8 mouse cellular contexts compared by ENCODE assay signal in the genomic region with DNA sequence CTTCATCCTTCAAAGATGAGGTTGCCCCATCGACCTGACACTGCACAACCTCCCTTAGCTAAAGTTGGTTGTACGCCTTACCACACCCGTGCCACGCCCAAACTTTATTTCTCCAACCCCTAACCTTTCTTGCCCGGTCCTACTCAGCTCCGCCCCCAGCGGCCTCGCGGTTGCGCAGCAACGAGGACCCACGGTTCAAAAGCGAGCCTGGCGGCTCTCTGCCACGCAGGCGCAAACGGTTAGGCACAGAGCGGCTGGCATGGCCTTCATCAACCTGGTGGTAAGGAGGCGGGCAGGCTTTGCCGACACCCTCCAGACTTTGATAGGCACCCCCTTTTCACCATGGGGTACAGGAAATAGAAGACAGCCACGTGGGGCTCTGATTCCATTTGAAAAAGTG. TPM values are rescaled to one million over a fixed set of nuclear protein-coding genes. Genes with fewer than 3 reads are reported as not detected.
DNase-seq lines count a peak whose midpoint lies in the region; ATAC-seq and TF ChIP-seq lines count a peak whose summit lies in the region.

A gene (plus strand): TSS at position 209 of the 400 bp plus-strand sequence.

- ATAC-seq in cerebellum, adult (ENCODE audit: insufficient number of reproducible peaks, low FRiP score, low TSS enrichment): no peak
- ATAC-seq in activated CD4-positive, CD25-positive, alpha-beta regulatory T cell, adult 4 months: peak; percentile 72
- peak; percentile 77 for ATAC-seq in intestine, embryonic 15.5 days
- ATAC-seq in limb, embryonic 13.5 days (ENCODE audit: low FRiP score, low read depth): 0 out of 2 replicates have a peak, but pooled peaks have one; percentile 35
- ATAC-seq in midbrain, embryonic 16.5 days: peak; percentile 61; the same call in 1 of the 2 replicates
- ATAC-seq in stomach, postnatal 0 days (ENCODE audit: low FRiP score, low TSS enrichment): peak; percentile 40; the same call in 1 of the 2 replicates

- 34% methylated on average over 21 of the region's 21 CpGs for WGBS in forebrain, embryonic 10.5 days
- WGBS in intestine, embryonic 15.5 days: 19% methylated on average over 21 of the region's 21 CpGs
- 23% methylated on average over 21 of the region's 21 CpGs for WGBS in limb, embryonic 13.5 days
- WGBS in midbrain, embryonic 16.5 days: 38% methylated on average over 21 of the region's 21 CpGs
- WGBS in stomach, postnatal 0 days: 24% methylated on average over 21 of the region's 21 CpGs

- no peaks in the 10 kb centered on the region for H3K9me3 ChIP-seq in forebrain, embryonic 10.5 days
- H3K9me3 ChIP-seq in intestine, embryonic 15.5 days: no peaks in the 10 kb centered on the region
- H3K9me3 ChIP-seq in limb, embryonic 13.5 days: no peaks in the 10 kb centered on the region
- H3K9me3 ChIP-seq in midbrain, embryonic 16.5 days (replicated peaks; ENCODE audit: control insufficient read depth, low read length, poor library complexity, severe bottlenecking): no peaks in the 10 kb centered on the region
- no peaks in the 10 kb centered on the region for H3K9me3 ChIP-seq in stomach, postnatal 0 days (ENCODE audit: control insufficient read depth, low read length)

- peak; percentile 14 for DNase-seq in cerebellum, adult 11-12 months
- peak; percentile 36 for DNase-seq in forebrain, embryonic 10.5 days (ENCODE audit: extremely low spot score, low spot score)
- peak; percentile 36 for DNase-seq in stomach, postnatal 0 days (ENCODE audit: low spot score)

- H3K4me3 ChIP-seq in forebrain, embryonic 10.5 days: no peak within 1 kb of the TSS
- peak within 1 kb of the TSS; percentile 14 for H3K4me3 ChIP-seq in intestine, embryonic 15.5 days (replicated peaks)
- H3K4me3 ChIP-seq in limb, embryonic 13.5 days: peak within 1 kb of the TSS; percentile 19
- H3K4me3 ChIP-seq in midbrain, embryonic 16.5 days (ENCODE audit: low read depth, low read length): no peak within 1 kb of the TSS
- H3K4me3 ChIP-seq in stomach, postnatal 0 days (ENCODE audit: low read depth, low read length): no peak within 1 kb of the TSS

- TF ChIP-seq CTCF in stomach, postnatal 0 days (IDR thresholded peaks at IDR 0.05; ENCODE audit: low read depth): peak; percentile 20; the same call in 1 of the 2 replicates

- H3K9ac ChIP-seq in intestine, embryonic 15.5 days: no peak within 1 kb of the TSS
- no peak within 1 kb of the TSS for H3K9ac ChIP-seq in limb, embryonic 13.5 days
- no peak within 1 kb of the TSS for H3K9ac ChIP-seq in midbrain, embryonic 16.5 days (ENCODE audit: low read depth, low read length)
- H3K9ac ChIP-seq in stomach, postnatal 0 days (ENCODE audit: low read length): no peak within 1 kb of the TSS

- no peak within 1 kb of the TSS for H3K27ac ChIP-seq in forebrain, embryonic 10.5 days
- H3K27ac ChIP-seq in intestine, embryonic 15.5 days: no peak within 1 kb of the TSS
- H3K27ac ChIP-seq in limb, embryonic 13.5 days: no peak within 1 kb of the TSS
- H3K27ac ChIP-seq in midbrain, embryonic 16.5 days (ENCODE audit: low read length): no peak within 1 kb of the TSS
- no peak within 1 kb of the TSS for H3K27ac ChIP-seq in stomach, postnatal 0 days (replicated peaks)

- no peaks in the 10 kb centered on the region for H3K36me3 ChIP-seq in forebrain, embryonic 10.5 days (replicated peaks)
- H3K36me3 ChIP-seq in intestine, embryonic 15.5 days: no peaks in the 10 kb centered on the region
- H3K36me3 ChIP-seq in limb, embryonic 13.5 days: no peaks in the 10 kb centered on the region
- no peaks in the 10 kb centered on the region for H3K36me3 ChIP-seq in midbrain, embryonic 16.5 days (ENCODE audit: control insufficient read depth, insufficient read depth, low read length)
- no peaks in the 10 kb centered on the region for H3K36me3 ChIP-seq in stomach, postnatal 0 days (ENCODE audit: control insufficient read depth, insufficient read depth, low read length)

- peaks cover 26% of the 10 kb centered on the region for H3K4me1 ChIP-seq in forebrain, embryonic 10.5 days
- 0 out of 2 replicates have a peak, but pooled peaks cover 5% of the 10 kb centered on the region for H3K4me1 ChIP-seq in intestine, embryonic 15.5 days (replicated peaks)
- H3K4me1 ChIP-seq in limb, embryonic 13.5 days: peaks cover 25% of the 10 kb centered on the region
- H3K4me1 ChIP-seq in midbrain, embryonic 16.5 days (ENCODE audit: control insufficient read depth, insufficient read depth, low read length): peaks cover 8% of the 10 kb centered on the region; the same call in 1 of the 2 replicates
- no peaks in the 10 kb centered on the region for H3K4me1 ChIP-seq in stomach, postnatal 0 days (replicated peaks; ENCODE audit: control insufficient read depth, insufficient read depth)

- TF ChIP-seq EP300 in stomach, postnatal 0 days (optimal IDR thresholded peaks at IDR 0.05): no peak

- H3K27me3 ChIP-seq in forebrain, embryonic 10.5 days (ENCODE audit: poor library complexity, severe bottlenecking): peaks cover 91% of the 10 kb centered on the region
- H3K27me3 ChIP-seq in intestine, embryonic 15.5 days (replicated peaks): no peaks in the 10 kb centered on the region
- H3K27me3 ChIP-seq in limb, embryonic 13.5 days: peaks cover 2% of the 10 kb centered on the region; the same call in 1 of the 2 replicates
- no peaks in the 10 kb centered on the region for H3K27me3 ChIP-seq in midbrain, embryonic 16.5 days (ENCODE audit: control insufficient read depth, insufficient read depth, low read depth, low read length)
- no peaks in the 10 kb centered on the region for H3K27me3 ChIP-seq in stomach, postnatal 0 days (ENCODE audit: control insufficient read depth, insufficient read depth, low read length)

- peak within 1 kb of the TSS; percentile 50 for H3K4me2 ChIP-seq in intestine, embryonic 15.5 days (replicated peaks)
- H3K4me2 ChIP-seq in limb, embryonic 13.5 days (replicated peaks): peak within 1 kb of the TSS; percentile 55
- peak within 1 kb of the TSS; percentile 30 for H3K4me2 ChIP-seq in midbrain, embryonic 16.5 days (ENCODE audit: low read length)
- H3K4me2 ChIP-seq in stomach, postnatal 0 days (replicated peaks; ENCODE audit: low read depth): peak within 1 kb of the TSS; percentile 32; the same call in 1 of the 2 replicates

RNA-seq across cellular contexts. Expression of the gene that starts here (rescaled TPM):
- polyA plus RNA-seq in activated CD4-positive, CD25-positive, alpha-beta regulatory T cell, adult 4 months (2017; shearing (Covaris generic)): under 1 TPM in 1 of 2 experiments, not detected in 1; 0.61 TPM
- polyA plus RNA-seq in forebrain, embryonic 10.5 days (2016; fragmentation: Nextera tagmentation; extraction: Ambion mirVana): not detected in 2 replicates
- 0.21 and 0.36 TPM in 2 replicates for polyA plus RNA-seq in intestine, embryonic 15.5 days (2015; fragmentation: Nextera tagmentation; extraction: Ambion mirVana)
- 0.15 TPM in 1 of 2 replicates, not detected in the other for polyA plus RNA-seq in limb, embryonic 13.5 days (2015; fragmentation: Nextera tagmentation; extraction: Ambion mirVana)
- polyA plus RNA-seq in midbrain, embryonic 16.5 days (2015; fragmentation: Nextera tagmentation; extraction: Ambion mirVana): 0.39 and 0.49 TPM in 2 replicates
- 0.08 TPM in 1 of 2 replicates, not detected in the other for polyA plus RNA-seq in stomach, postnatal 0 days (2015; fragmentation: Nextera tagmentation; extraction: Ambion mirVana)

Comparison
In these comparisons a context has a peak if more than half of its experiments do, and no peak if none do; other contexts are left out.
1. Peak in ATAC-seq in activated CD4-positive, CD25-positive, alpha-beta regulatory T cell, adult 4 months; RNA of the gene not detected or under 1 TPM.
2. Peak in DNase-seq in forebrain, embryonic 10.5 days; RNA of the gene not detected or under 1 TPM.
3. Peak in ATAC-seq, H3K4me3 ChIP-seq and H3K4me2 ChIP-seq in intestine, embryonic 15.5 days; RNA of the gene not detected or under 1 TPM.
4. Peak in ATAC-seq, H3K4me3 ChIP-seq and H3K4me2 ChIP-seq in limb, embryonic 13.5 days; RNA of the gene not detected or under 1 TPM.
5. Peak in ATAC-seq and H3K4me2 ChIP-seq in midbrain, embryonic 16.5 days; RNA of the gene not detected or under 1 TPM.
6. Peak in DNase-seq, ATAC-seq and H3K4me2 ChIP-seq in stomach, postnatal 0 days; RNA of the gene not detected or under 1 TPM.